Mouse (Mus musculus): ENCODE results near the gene Scp2. TPM values are rescaled to one million over a fixed set of nuclear protein-coding genes. Genes with fewer than 3 reads are reported as not detected.

The Scp2 gene
- 2,678 and 3,000 TPM in 2 replicates for total RNA-seq (2014; rRNA removed)
- polyA plus RNA-seq (2012; rRNA removed) = 1,138 and 1,579 TPM in 2 replicates

- H3K36me3 ChIP-seq (ENCODE audit: control insufficient read depth, insufficient read depth, low read length) = no peaks in the 10 kb centered on the region
- peak within 1 kb of the TSS; percentile 56 for H3K27ac ChIP-seq (replicated peaks; ENCODE audit: insufficient read depth, low read depth, low read length)
- H3K9ac ChIP-seq (ENCODE audit: low read depth, low read length) = no peak within 1 kb of the TSS
- TF ChIP-seq POLR2A (IDR thresholded peaks at IDR 0.05; ENCODE audit: extremely low read depth, insufficient read depth, low read length) (no peak), CTCF (IDR thresholded peaks at IDR 0.05; ENCODE audit: low read depth, low read length) (no peak)
- peaks cover 10% of the 10 kb centered on the region for H3K4me1 ChIP-seq (ENCODE audit: control insufficient read depth, insufficient read depth, low read length)
- no peaks in the 10 kb centered on the region for H3K79me2 ChIP-seq (ENCODE audit: control insufficient read depth, insufficient read depth, low read length)
- 91% methylated on average over 1 of the region's 1 CpGs for WGBS
- no peak for DNase-seq (ENCODE audit: extremely low read depth, low read depth, low spot score)
- no peak within 1 kb of the TSS for H3K4me3 ChIP-seq (ENCODE audit: insufficient read depth, low read depth, low read length)
- no peaks in the 10 kb centered on the region for H3K27me3 ChIP-seq (ENCODE audit: control insufficient read depth, insufficient read depth, low read length)
Observed at GRCm38 (mm10) chr4:108144880-108145279, at the start of gene Scp2. Gene Scp2, minus strand, starts transcription at chr4:108144998.

- Histone ChIP-seq H3K4me3 (ENCODE audit: insufficient read depth, low read depth, low read length) (no peak overlapping the region), H3K9ac (ENCODE audit: low read depth, low read length) (no peak overlapping the region), H3K36me3 (ENCODE audit: control insufficient read depth, insufficient read depth, low read length) (peaks cover 32% of the 10 kb centered on the region), H3K27ac (replicated peaks; ENCODE audit: insufficient read depth, low read depth, low read length) (no peak overlapping the region), H3K4me1 (ENCODE audit: control insufficient read depth, insufficient read depth, low read length) (no peaks in the 10 kb centered on the region), H3K27me3 (ENCODE audit: control insufficient read depth, insufficient read depth, low read length) (no peaks in the 10 kb centered on the region), H3K79me2 (ENCODE audit: control insufficient read depth, insufficient read depth, low read length) (no peaks in the 10 kb centered on the region)
- TF ChIP-seq POLR2A (IDR thresholded peaks at IDR 0.05; ENCODE audit: extremely low read depth, insufficient read depth, low read length) = no peak
- no peak for DNase-seq (ENCODE audit: extremely low read depth, low read depth, low spot score)
- WGBS = 88% methylated on average over 2 of the region's 2 CpGs
Observed at GRCm38 (mm10) chr4:108192821-108193323, 48.1 kb upstream of the Scp2 start.

- no peak overlapping the region for H3K4me3 ChIP-seq (ENCODE audit: insufficient read depth, low read depth, low read length)
- H3K27me3 ChIP-seq (ENCODE audit: control insufficient read depth, insufficient read depth, low read length) = no peaks in the 10 kb centered on the region
- no peaks in the 10 kb centered on the region for H3K79me2 ChIP-seq (ENCODE audit: control insufficient read depth, insufficient read depth, low read length)
- H3K9ac ChIP-seq (ENCODE audit: low read depth, low read length) = no peak overlapping the region
- no peak for DNase-seq (ENCODE audit: extremely low read depth, low read depth, low spot score)
- 72% methylated on average over 1 of the region's 1 CpGs for WGBS
- no peaks in the 10 kb centered on the region for H3K4me1 ChIP-seq (ENCODE audit: control insufficient read depth, insufficient read depth, low read length)
- H3K27ac ChIP-seq (replicated peaks; ENCODE audit: insufficient read depth, low read depth, low read length) = no peak overlapping the region
- TF ChIP-seq CTCF (IDR thresholded peaks at IDR 0.05; ENCODE audit: low read depth, low read length) (no peak), POLR2A (IDR thresholded peaks at IDR 0.05; ENCODE audit: extremely low read depth, insufficient read depth, low read length) (no peak)
- peaks cover 59% of the 10 kb centered on the region for H3K36me3 ChIP-seq (ENCODE audit: control insufficient read depth, insufficient read depth, low read length)
Observed at GRCm38 (mm10) chr4:108182278-108182677, 37.5 kb upstream of the Scp2 start.

DNA sequence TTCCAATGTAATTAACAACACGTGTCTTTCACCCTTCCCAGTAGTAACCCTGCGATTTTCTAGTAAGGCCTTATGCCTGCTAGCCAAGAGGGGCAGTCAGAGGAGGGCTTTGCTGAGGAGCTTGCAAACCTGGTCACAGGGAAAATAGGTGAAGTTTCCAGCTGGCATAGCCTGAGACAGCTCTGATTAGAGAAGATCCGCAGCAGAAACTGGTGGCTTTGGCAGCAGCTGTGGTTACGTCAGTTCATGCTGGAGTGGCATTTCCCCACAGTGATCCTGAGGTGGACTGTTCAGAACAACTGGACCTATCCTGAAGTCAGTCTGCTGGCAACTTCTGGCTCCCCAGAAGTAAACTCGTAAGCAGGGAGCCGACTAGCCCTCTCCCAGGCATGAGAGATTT, 23.3 kb upstream of the Scp2 start:
- peak overlapping the region; percentile 24 for H3K27ac ChIP-seq (replicated peaks; ENCODE audit: insufficient read depth, low read depth, low read length)
- H3K27me3 ChIP-seq (ENCODE audit: control insufficient read depth, insufficient read depth, low read length) = no peaks in the 10 kb centered on the region
- WGBS = 33% methylated on average over 6 of the region's 6 CpGs
- DNase-seq (ENCODE audit: extremely low read depth, low read depth, low spot score) = peak; percentile 94
- peak overlapping the region; percentile 2; the same call in 1 of the 2 replicates for H3K9ac ChIP-seq (ENCODE audit: low read depth, low read length)
- peaks cover 6% of the 10 kb centered on the region for H3K4me1 ChIP-seq (ENCODE audit: control insufficient read depth, insufficient read depth, low read length)
- no peak for TF ChIP-seq POLR2A (IDR thresholded peaks at IDR 0.05; ENCODE audit: extremely low read depth, insufficient read depth, low read length)
- no peak for TF ChIP-seq CTCF (IDR thresholded peaks at IDR 0.05; ENCODE audit: low read depth, low read length)
- H3K36me3 ChIP-seq (ENCODE audit: control insufficient read depth, insufficient read depth, low read length) = peaks cover 31% of the 10 kb centered on the region
- H3K4me3 ChIP-seq (ENCODE audit: insufficient read depth, low read depth, low read length) = no peak overlapping the region
- peaks cover 5% of the 10 kb centered on the region; the same call in 1 of the 2 replicates for H3K79me2 ChIP-seq (ENCODE audit: control insufficient read depth, insufficient read depth, low read length)

GRCm38 (mm10) chr4:108166874-108167273, 22.1 kb upstream of the Scp2 start:
- 0 out of 2 replicates have a peak overlapping the region, but pooled peaks have one; percentile 6 for H3K9ac ChIP-seq (ENCODE audit: low read depth, low read length)
- H3K4me3 ChIP-seq (ENCODE audit: insufficient read depth, low read depth, low read length) = no peak overlapping the region
- 61% methylated on average over 4 of the region's 4 CpGs for WGBS
- peaks cover 6% of the 10 kb centered on the region for H3K4me1 ChIP-seq (ENCODE audit: control insufficient read depth, insufficient read depth, low read length)
- peaks cover 23% of the 10 kb centered on the region for H3K36me3 ChIP-seq (ENCODE audit: control insufficient read depth, insufficient read depth, low read length)
- H3K79me2 ChIP-seq (ENCODE audit: control insufficient read depth, insufficient read depth, low read length) = peaks cover 5% of the 10 kb centered on the region; the same call in 1 of the 2 replicates
- H3K27me3 ChIP-seq (ENCODE audit: control insufficient read depth, insufficient read depth, low read length) = no peaks in the 10 kb centered on the region
- DNase-seq (ENCODE audit: extremely low read depth, low read depth, low spot score) = no peak
- TF ChIP-seq CTCF (IDR thresholded peaks at IDR 0.05; ENCODE audit: low read depth, low read length) = no peak
- no peak for TF ChIP-seq POLR2A (IDR thresholded peaks at IDR 0.05; ENCODE audit: extremely low read depth, insufficient read depth, low read length)
- H3K27ac ChIP-seq (replicated peaks; ENCODE audit: insufficient read depth, low read depth, low read length) = peak overlapping the region; percentile 90

DNA sequence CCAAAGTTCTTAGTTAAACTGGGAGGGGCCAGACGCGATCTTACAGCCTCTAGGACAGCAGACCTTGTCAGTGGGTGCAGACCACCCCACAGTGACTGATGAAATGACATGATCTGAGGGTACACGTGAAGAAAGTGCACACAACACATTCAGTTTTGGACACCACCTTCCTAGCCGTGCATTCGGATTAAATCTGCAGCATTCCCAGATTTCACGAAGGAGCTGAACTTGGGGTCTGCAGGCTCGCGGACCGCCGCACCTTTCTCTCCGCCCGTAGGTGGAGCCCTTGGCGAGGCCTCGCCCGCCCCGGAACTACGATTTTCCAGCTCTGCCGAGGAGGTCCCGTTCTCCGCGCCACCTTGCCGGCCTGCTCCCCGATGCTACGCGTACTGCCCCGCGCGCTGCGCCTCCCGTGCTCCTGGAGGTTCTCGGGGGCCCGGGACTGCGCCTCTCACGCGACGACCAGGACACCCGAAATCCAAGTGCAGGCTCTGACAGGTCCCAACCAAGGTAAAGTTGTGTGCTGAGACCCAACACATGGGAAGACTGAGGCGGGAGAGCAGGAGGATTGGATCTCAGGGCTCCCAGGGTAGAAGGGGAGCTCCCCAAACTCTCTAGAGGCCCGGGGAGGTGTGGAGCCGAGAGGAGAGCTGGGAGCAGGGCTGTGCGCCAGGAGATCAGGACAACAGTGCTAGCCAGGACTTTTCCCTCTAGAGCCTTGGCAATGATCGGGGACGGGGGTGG, 20.5 kb upstream of the Scp2 start, which contains the start of gene Echdc2:
Gene Echdc2 (plus strand): TSS at position 286 of the 744 bp plus-strand sequence.
- peaks cover 6% of the 10 kb centered on the region for H3K4me1 ChIP-seq (ENCODE audit: control insufficient read depth, insufficient read depth, low read length)
- H3K27me3 ChIP-seq (ENCODE audit: control insufficient read depth, insufficient read depth, low read length) = no peaks in the 10 kb centered on the region
- TF ChIP-seq POLR2A (IDR thresholded peaks at IDR 0.05; ENCODE audit: extremely low read depth, insufficient read depth, low read length) = 0 out of 2 replicates have a peak, but pooled peaks have one; percentile 7
- TF ChIP-seq CTCF (IDR thresholded peaks at IDR 0.05; ENCODE audit: low read depth, low read length) = peak; percentile 38; the same call in 1 of the 2 replicates
- peak; percentile 76 for DNase-seq (ENCODE audit: extremely low read depth, low read depth, low spot score)
- peak within 1 kb of the TSS; percentile 96 for H3K9ac ChIP-seq (ENCODE audit: low read depth, low read length)
- peaks cover 5% of the 10 kb centered on the region; the same call in 1 of the 2 replicates for H3K79me2 ChIP-seq (ENCODE audit: control insufficient read depth, insufficient read depth, low read length)
- H3K36me3 ChIP-seq (ENCODE audit: control insufficient read depth, insufficient read depth, low read length) = peaks cover 11% of the 10 kb centered on the region
- 1% methylated on average over 43 of the region's 43 CpGs for WGBS
- H3K4me3 ChIP-seq (ENCODE audit: insufficient read depth, low read depth, low read length) = peak within 1 kb of the TSS; percentile 90
- peak within 1 kb of the TSS; percentile 100 for H3K27ac ChIP-seq (replicated peaks; ENCODE audit: insufficient read depth, low read depth, low read length)
